Mouse (Mus musculus) lung, adult 2 months (tissue): ENCODE data around the gene Zcchc14. TPM values are rescaled to one million over a fixed set of nuclear protein-coding genes. Genes with fewer than 3 reads are reported as not detected.

ENCODE experiments used
- DNase-seq: peaks from one replicate; pipeline ENCODE4 v3.0.0; 2022
- H3K4me1 ChIP-seq: fragments of 200-500 bp; 2 replicates; pipeline ENCODE4 v1.6.1; 2011; ENCODE audit warnings: low read length; ENCODE audit not compliant: control insufficient read depth, insufficient read depth
- H3K4me3 ChIP-seq: fragments of 200-500 bp; replicated peaks from 2 replicates; pipeline ENCODE3; 2011; ENCODE audit warnings: low read depth, mild to moderate bottlenecking, control low read depth, low read length; ENCODE audit errors: extremely low read depth
- CTCF ChIP-seq: fragments of 200-500 bp; IDR thresholded peaks from 2 replicates; pipeline ENCODE4 v1.5.1; 2011; ENCODE audit warnings: mild to moderate bottlenecking, low read length, control low read depth; ENCODE audit not compliant: insufficient read depth
- POLR2A ChIP-seq: fragments of 200-500 bp; IDR thresholded peaks from 2 replicates; pipeline ENCODE4 v1.6.1; 2011; ENCODE audit warnings: low read depth, mild to moderate bottlenecking, control low read depth, low read length, borderline replicate concordance; ENCODE audit errors: extremely low read depth
- WGBS: fragments of 180-500 bp; shearing (Covaris S2); methylation state at CpG from one replicate; pipeline ENCODE4 v1.1.7; 2018; 5-methylcytosine and 5-hydroxymethylcytosine counted together
- polyA plus RNA-seq: library from polyadenylated mRNA; depleted of rRNA; stranded (reverse); fragments of >200 nt; gene quantifications from 2 replicates; pipeline ENCODE4 v1.2.3, GENCODE M21; 2012; rRNA removed

The Zcchc14 gene
- polyA plus RNA-seq, 1 experiment: 40.8 TPM

DNA sequence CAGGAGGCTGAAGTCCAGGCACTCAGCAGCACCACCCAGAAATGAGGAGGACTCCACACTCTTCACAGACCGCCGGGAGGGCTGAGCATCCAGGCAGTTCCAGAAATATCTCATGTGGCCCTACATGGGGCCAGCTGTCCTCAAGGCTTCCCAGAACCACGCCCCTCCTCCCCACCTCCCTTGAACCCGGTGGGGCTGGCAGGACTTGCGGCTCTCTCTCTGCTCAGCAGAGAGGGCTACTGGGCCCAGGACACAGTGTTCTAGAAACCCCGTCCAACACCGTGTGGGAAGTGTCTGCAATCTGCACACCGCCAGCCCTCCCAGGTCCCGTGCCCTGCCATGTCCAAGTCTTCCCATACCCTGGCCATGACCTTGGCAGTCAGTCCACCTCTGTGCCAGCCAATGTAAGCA is 89.8 kb downstream of the Zcchc14 start:
- TF ChIP-seq POLR2A (no peak), CTCF (no peak)
- H3K4me1 ChIP-seq: peaks cover 3% of the 10 kb centered on the region; the same call in 1 of the 2 replicates
- 45% methylated on average over 9 of the region's 9 CpGs for WGBS
- peak; percentile 61 for DNase-seq
- no peak overlapping the region for H3K4me3 ChIP-seq

DNA sequence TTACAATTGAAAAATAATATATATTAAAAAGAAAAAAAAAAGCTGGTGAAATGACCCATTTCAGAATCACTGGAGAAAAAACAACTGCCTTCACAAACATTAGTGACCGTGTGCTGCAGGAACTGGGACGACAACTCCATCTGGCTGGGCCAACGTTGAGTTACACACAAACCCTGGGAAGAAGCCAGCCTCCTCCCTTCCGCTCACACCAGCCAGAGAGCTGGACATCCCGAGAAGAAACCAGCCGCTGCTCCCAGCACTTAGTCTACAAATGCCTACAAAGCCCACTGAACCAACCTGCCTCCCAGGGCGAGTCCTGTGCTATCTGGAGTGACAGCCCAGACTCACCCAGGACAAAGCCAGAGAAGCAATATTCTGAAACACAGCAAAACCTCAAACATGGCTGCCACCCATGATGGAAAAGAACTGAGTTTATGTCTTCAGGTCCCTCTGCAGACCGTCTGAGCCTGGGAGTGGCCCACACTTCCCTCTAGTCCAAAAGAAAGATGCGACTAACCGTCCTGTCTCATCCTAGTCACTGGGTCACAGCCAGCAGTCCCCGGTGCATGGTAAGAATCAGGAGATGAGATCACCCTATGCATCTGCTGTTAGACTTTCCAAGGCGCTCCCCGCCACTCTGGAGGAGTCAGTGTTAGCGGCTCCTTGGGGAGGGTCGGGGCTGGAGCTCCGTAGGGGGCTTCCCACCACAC is 90.9 kb downstream of the Zcchc14 start:
- H3K4me1 ChIP-seq: peaks cover 3% of the 10 kb centered on the region; the same call in 1 of the 2 replicates
- DNase-seq: no peak
- TF ChIP-seq CTCF: peak; percentile 16; the same call in 1 of the 2 replicates
- TF ChIP-seq POLR2A: no peak
- H3K4me3 ChIP-seq: no peak overlapping the region
- 64% methylated on average over 16 of the region's 16 CpGs for WGBS

DNA sequence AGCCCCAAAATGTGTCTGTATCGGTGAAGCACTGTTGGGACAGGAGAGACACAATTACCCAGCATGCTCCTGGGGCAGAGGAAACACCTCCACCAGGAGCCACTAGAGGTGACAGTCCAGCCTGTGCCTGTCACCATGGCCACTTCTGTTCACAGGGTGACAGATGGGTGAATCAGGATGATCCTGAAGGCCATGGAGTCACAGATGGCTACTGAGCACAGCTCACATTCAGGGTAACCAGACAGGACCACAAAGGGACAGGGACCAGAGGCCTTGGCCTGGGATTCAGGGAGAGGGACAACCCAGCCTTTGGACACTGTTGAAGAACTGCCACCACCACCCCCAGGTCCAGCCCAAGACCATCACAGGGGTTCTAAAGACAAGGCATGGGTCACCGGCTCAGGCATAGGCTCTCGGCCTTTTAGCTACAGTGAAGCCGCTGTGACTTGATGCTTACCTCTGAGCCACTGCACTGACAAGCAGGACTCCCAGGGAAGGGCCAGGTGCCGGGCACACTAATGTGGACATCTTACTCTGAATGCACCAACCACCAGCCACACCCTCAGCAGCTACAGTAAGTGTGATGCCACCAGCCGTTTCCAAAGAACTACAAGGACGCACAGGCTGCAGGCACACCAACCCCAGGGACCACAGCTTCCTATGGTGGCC is 92.1 kb downstream of the Zcchc14 start:
- Histone ChIP-seq H3K4me3 (no peak overlapping the region), H3K4me1 (peaks cover 3% of the 10 kb centered on the region; the same call in 1 of the 2 replicates)
- 96% methylated on average over 7 of the region's 7 CpGs for WGBS
- no peak for DNase-seq
- TF ChIP-seq CTCF: no peak
- no peak for TF ChIP-seq POLR2A

DNA sequence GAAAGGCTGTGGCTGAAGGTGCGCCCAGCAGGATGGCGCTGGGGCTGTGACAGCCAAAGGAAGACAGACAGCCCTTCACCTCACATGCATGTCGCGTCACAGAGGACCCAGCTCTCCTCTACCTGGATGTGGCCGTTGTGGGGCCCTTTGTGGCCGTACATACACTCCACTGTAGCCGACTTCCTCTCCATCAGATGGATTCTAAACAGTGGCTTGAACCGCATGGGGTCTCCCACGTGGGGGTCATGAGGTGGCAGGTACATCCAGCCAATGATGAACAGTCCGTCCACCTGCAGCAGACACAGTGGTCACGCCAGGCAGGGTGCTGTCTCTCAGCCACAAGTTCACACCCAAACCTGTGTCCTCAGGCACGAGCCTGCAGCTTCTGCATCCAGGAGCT is 92.9 kb downstream of the Zcchc14 start:
- H3K4me1 ChIP-seq: peaks cover 3% of the 10 kb centered on the region; the same call in 1 of the 2 replicates
- WGBS: 91% methylated on average over 12 of the region's 12 CpGs
- no peak overlapping the region for H3K4me3 ChIP-seq
- TF ChIP-seq POLR2A (no peak), CTCF (no peak)
- DNase-seq: no peak

DNA sequence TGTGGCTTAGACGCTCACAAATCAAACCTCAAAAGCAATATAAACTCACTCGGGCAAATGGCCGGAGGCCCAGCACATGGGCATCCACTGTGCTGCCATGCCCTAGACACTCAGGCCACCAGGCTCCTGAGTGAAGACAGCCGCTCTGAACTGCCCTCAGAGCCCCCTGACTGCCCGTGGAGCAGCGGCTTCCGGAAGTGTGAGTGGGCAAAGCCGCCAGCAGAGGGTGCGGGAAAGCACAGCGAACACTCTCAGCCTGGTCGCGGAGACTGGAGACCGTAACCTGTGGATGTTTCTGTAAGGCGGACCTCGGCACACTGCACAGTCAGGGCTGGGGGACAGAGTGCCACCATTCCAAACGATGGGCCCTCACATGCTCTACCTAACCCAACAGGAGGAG is 94.2 kb downstream of the Zcchc14 start:
- 90% methylated on average over 16 of the region's 16 CpGs for WGBS
- H3K4me3 ChIP-seq: no peak overlapping the region
- peaks cover 3% of the 10 kb centered on the region; the same call in 1 of the 2 replicates for H3K4me1 ChIP-seq
- DNase-seq: no peak
- TF ChIP-seq POLR2A (no peak), CTCF (no peak)

DNA sequence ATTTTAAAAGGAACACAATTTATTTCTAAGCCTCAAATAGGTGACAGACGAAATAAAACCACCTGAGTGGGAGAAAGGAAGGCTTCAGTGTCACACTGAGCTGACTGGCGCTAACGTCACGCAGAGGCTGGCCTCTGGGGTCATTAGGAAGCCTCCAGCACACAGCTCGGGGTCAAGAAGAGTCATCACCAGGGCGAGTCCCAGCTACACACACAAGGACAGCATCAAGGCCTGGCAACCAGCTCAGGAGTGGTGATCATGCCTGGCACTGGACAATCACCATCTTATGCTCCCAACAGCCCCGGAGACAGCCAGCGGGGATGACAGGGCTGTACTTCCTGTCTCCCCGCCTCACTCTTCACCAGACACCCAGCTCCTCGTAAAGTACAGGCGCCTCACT is 95.0 kb downstream of the Zcchc14 start:
- TF ChIP-seq POLR2A: no peak
- TF ChIP-seq CTCF: no peak
- no peak overlapping the region for H3K4me3 ChIP-seq
- DNase-seq: no peak
- H3K4me1 ChIP-seq: peaks cover 3% of the 10 kb centered on the region; the same call in 1 of the 2 replicates
- 83% methylated on average over 11 of the region's 11 CpGs for WGBS

DNA sequence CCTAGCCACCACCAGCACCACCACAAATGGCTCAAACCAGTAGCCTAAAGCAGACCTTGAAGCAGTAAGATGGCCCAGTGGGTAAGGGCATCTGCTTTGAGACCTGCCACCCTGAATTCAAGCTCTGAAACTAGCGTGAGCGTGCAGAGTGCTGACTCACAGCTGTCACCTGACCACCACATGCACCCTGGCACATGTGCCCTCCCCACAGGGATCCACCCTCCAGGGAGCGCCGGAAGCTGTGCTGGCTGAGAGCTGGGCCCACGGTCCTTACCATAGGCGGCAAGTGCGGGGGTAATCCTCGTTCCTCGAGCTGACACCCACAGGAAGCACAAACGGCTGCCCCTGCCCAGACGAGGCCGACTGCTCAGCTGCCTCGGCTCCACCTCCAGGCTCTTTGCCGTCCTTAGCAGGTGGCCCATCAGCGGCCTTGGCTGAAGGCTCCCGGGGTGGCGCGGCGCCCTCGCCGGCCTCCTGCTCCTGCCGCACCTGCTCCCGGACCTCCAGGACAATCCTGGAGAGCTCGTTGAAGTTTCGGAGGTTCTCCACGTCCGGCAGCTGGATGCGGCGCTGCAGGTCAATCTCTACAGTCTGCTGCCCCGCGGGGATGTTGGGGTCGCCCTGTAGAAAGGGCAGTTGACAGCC is 98.7 kb downstream of the Zcchc14 start:
- H3K4me3 ChIP-seq: no peak overlapping the region
- 92% methylated on average over 32 of the region's 32 CpGs for WGBS
- no peak for DNase-seq
- no peaks in the 10 kb centered on the region for H3K4me1 ChIP-seq
- TF ChIP-seq CTCF: no peak
- TF ChIP-seq POLR2A: no peak

DNA sequence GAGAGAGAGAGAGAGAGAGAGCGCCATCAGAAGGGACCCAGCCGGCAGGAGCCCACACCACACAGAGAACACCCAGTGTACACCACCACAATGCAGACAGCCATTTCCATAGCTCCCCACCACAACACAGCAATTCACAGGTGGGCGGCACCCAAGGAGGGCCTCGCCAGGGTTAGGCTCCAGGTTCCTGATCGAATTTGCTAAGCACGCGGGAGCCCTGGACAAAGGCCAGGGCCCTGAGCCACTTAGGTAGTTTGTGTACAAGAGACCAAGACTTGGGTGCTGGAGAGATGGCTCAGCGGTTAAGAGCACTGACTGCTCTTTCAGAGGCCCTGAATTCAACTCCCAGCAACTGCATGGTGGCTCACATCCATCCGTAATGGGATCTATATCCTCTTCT is 100.2 kb downstream of the Zcchc14 start:
- no peak for TF ChIP-seq POLR2A
- TF ChIP-seq CTCF: no peak
- Histone ChIP-seq H3K4me3 (no peak overlapping the region), H3K4me1 (no peaks in the 10 kb centered on the region)
- DNase-seq: no peak
- WGBS: 72% methylated on average over 9 of the region's 9 CpGs

DNA sequence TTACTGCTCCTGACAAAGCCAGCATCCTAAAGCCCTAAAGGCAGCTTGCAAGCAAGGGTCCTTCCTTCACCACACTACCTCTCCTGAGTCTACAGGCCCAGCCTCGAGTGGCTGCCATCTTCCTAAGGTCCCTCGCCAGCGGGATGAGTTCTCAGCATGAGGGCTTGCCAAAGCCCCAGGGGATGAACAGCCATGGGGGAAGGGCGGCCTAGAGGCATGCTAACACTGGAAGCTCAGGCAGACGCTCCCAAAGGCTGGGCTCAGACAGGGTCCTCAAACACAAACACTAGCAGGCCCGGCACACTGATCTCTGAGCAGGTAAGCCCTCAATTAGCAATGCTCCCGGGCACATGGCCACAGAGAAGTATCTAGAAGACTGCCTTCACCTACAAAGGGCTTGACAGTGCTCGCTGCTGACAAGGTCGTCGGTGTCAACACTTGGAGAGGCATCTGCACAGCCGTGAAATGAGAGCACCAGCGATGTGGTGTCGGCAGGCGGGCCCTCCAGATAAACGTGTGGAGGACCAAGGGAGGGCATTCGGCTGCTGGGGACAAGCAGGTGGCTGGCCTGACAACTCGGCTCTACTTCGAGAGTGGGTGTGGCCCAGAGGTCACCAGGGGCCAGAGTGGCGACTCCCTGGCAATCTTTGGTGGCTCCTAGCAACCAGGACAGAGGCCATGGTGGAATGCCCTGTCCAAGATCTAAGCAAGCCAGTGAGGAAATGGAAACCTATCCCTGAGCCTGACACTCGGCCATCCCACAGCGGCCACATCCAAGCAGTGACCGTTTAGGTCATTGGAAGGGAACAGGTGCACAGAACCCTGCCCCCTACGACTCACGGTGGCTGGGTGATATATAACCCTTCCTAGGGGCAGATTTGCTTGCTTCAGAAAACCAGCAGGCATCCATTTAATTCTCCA is 101.4 kb downstream of the Zcchc14 start:
- Histone ChIP-seq H3K4me3 (no peak overlapping the region), H3K4me1 (no peaks in the 10 kb centered on the region)
- no peak for DNase-seq
- TF ChIP-seq CTCF: no peak
- TF ChIP-seq POLR2A: no peak
- 68% methylated on average over 24 of the region's 24 CpGs for WGBS

DNA sequence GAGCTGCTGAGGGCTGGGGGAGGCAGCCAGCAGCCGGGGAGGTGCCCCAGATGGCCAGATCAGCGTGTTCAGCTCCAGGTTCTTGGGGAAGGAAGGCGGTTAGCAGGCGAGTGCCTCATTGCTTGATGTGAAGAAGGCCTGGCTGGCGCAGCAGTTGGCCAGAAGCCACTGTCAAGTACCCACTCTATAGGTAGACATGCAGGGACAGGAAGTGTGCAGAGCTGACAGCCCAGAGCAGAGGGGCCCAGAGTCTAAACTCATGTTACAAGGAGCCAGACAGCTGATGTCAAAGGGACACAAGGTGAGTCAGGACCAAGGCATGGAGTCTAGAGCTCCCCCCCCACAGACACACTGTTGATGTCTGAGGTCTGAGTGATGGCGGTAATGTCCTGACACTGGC is 102.6 kb downstream of the Zcchc14 start:
- H3K4me3 ChIP-seq: no peak overlapping the region
- no peaks in the 10 kb centered on the region for H3K4me1 ChIP-seq
- no peak for TF ChIP-seq CTCF
- TF ChIP-seq POLR2A: no peak
- no peak for DNase-seq
- WGBS: 72% methylated on average over 6 of the region's 6 CpGs

Other genes starting within 250 kb of the Zcchc14 start
- gene 1700018B08Rik, start 108.6 kb downstream of the Zcchc14 start, polyA plus RNA-seq: not detected in 2 replicates
- gene Fbxo31, start 74.1 kb downstream of the Zcchc14 start, polyA plus RNA-seq: 48.2 and 49.9 TPM in 2 replicates
- gene Map1lc3b, start 62.5 kb downstream of the Zcchc14 start, polyA plus RNA-seq: 106 and 140 TPM in 2 replicates
- 0.06 and 0.10 TPM in 2 replicates for gene Jph3, start 76.7 kb upstream of the Zcchc14 start, polyA plus RNA-seq
- 32.9 and 36.1 TPM in 2 replicates for gene Klhdc4, start 176.7 kb upstream of the Zcchc14 start, polyA plus RNA-seq